Mouse (Mus musculus): ENCODE measurements around the gene Rasl10a. TPM values are rescaled to one million over a fixed set of nuclear protein-coding genes. Genes with fewer than 3 reads are reported as not detected.
"Not testable (repeated sequence)": the region's sequence is repeated elsewhere in the genome, so short reads cannot be mapped to it uniquely, and the experiment has no call there.

Gene Rasl10a
- polyA plus RNA-seq, 1 experiment from 2014 or later: 4.1 TPM

DNA sequence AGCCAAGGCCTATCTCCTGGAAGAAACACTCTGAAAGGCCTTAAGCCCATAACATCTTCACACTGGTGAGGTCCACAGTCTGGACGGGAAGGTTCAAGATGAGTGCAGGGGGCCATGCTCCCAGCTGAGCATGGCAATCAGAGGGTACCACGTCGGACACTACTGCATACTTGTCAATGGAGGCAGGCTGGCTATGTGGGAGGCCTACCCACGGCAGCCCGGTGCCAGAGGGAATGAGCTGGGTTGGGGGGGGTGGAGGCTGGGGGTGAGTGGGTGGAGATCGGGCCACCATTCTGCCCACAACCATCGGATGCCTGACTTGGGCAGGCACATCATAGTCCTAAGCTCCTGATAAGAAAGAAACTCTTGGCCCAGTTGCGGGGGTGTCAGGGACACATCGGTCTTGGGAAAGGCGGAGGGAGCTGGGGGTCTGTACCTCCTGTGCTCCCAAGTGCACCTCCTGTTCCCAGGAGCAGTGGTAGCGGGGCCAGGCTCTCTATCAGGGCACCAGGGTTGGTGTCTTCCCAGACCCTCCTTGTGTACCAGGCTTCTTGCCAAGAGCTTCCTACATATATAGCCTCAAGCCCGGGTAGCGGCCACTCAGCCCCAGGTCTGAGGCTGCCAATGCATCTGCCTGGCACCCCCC lies 5.1 kb downstream of the Rasl10a start:
- peaks cover 62% of the 10 kb centered on the region for H3K4me1 ChIP-seq
- H3K4me3 ChIP-seq (replicated peaks): no peak overlapping the region

DNA sequence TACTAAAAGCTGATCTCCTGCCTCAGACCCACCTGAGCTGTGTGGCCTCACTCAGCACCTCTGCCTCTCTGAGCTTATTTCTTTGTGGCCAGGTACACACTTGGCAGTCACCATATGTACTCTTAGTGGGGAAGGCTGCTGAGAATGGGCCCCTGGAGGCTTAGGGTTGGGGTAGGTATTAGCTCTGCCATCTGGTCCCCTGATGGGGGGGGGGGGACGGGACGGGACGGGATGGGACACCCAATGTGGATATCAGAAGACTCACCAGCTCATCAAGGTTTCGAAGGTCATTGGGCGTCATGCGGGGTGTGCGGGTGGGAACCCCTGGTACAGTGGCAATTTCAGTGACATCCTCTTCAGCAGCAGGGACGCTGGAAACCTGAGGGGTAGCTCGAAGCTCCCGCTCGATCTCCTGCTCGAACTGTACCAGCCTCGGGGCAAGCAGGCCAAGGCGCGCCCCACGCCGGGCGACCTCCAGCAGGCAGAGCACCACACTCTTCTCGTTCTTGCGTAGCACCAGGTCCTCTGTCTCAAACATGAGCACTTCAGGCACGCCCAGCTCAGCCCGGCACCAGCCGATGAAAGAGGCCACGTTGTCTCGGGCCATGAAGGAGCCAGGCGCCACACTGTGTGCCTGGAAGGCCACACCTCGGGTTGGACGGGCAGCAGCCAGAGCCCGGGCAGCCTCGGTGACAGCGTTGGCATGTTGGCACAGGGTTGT lies 5.8 kb downstream of the Rasl10a start:
- WGBS: 52% methylated on average over 31 of the region's 31 CpGs
- Histone ChIP-seq H3K36me3 (peaks cover 10% of the 10 kb centered on the region), H3K4me1 (peaks cover 56% of the 10 kb centered on the region), H3K9ac (no peak overlapping the region), H3K4me2 (replicated peaks) (peak overlapping the region; percentile 91), H3K27ac (replicated peaks) (no peak overlapping the region), H3K27me3 (peaks cover 54% of the 10 kb centered on the region), H3K9me3 (replicated peaks) (no peaks in the 10 kb centered on the region), H3K4me3 (replicated peaks) (peak overlapping the region; percentile 73)
- ATAC-seq (ENCODE audit: insufficient number of reproducible peaks, low FRiP score, low TSS enrichment, low read depth): no peak

More for the DNA sequence above, 5.1 kb downstream of the Rasl10a start:
- H3K9me3 ChIP-seq (replicated peaks): no peaks in the 10 kb centered on the region
- ATAC-seq (ENCODE audit: insufficient number of reproducible peaks, low FRiP score, low TSS enrichment, low read depth): no peak
- H3K9ac ChIP-seq: no peak overlapping the region
- whole genome bisulfite sequencing: 66% methylated on average over 13 of the region's 13 CpGs
- peaks cover 60% of the 10 kb centered on the region for H3K27me3 ChIP-seq
- peak overlapping the region; percentile 75; the same call in 1 of the 2 replicates for H3K4me2 ChIP-seq (replicated peaks)
- peaks cover 3% of the 10 kb centered on the region for H3K36me3 ChIP-seq
- no peak overlapping the region for H3K27ac ChIP-seq (replicated peaks)

DNA sequence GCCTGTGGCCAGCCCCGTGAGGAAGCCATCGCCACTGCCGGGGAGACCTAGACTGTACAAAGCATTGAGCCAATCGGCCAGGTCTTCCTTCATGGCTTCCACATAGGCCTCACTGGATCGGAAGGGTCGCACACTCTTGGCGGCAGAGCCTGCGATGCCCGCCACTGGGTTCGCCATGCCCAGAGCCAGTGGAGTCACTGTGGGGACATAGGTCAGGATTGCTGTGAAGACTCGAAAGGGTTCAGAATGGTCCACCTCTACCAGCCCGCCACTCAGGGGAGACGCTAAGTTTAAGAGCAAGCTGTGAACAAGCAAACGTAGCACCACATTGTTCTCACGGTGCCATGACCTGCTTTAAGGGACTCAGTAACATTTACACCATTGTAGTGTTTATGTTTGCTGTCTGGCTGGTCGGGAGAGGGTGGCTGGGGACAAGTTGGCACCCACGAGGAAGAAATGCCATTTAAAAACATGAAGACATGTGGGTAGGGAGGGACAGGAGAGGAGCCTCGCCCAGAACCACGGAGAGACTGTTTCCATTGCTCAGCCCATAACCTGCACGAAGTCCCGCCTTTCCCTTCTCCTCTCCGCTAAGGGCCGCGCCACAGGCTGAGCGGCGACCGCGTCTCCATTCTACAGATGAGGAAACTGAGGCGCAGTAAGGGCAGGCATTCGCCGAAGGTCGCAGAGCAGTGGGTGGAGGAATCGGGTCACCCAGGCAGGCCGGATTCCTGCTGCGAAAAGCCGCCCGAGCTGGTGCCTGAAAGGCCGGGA lies 6.5 kb downstream of the Rasl10a start:
- WGBS: 13% methylated on average over 38 of the region's 38 CpGs
- H3K36me3 ChIP-seq: peaks cover 17% of the 10 kb centered on the region
- H3K4me3 ChIP-seq (replicated peaks): peak overlapping the region; percentile 73
- H3K9me3 ChIP-seq (replicated peaks): no peaks in the 10 kb centered on the region
- ATAC-seq (ENCODE audit: insufficient number of reproducible peaks, low FRiP score, low TSS enrichment, low read depth): no peak
- peaks cover 48% of the 10 kb centered on the region for H3K4me1 ChIP-seq
- H3K27me3 ChIP-seq: peaks cover 46% of the 10 kb centered on the region
- H3K4me2 ChIP-seq (replicated peaks): peak overlapping the region; percentile 91
- peak overlapping the region; percentile 66 for H3K9ac ChIP-seq
- no peak overlapping the region for H3K27ac ChIP-seq (replicated peaks)

DNA sequence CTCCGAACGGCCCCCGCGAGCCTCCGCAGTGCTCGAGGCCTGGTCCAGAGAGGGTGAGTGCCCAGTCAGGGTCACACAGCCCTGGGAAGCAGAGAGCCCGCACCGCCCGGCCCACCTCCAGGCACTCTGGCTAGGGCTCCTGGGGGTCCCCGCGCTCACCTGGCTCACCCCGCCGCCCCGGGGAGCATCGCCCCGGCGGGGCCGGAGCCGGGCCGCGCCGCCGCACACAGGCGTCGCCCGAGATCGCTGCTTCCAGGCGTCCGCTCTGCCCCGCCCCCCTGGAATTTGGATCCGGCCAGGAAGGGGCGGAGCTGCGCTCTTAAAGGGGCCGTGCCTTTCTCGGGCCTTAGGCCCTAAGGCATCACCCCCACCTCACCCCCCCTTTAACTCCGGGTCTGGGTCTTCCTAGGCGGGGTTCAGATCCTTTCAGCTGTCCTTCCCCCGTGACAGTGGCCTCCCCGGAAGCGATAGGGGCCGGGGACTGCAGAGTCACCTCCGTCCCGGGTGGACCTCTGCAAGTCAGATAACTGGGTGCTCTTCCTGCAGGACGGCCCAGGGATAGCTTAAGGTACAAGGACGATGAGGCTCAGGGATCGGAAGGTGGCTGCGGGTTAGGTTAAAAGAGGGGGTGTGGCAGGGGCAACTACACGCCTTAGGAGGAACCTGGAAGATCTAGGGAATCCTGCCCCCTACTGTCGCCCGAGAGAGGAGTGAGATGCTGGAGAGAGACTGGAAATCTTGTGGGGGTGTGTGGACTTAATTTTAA lies 7.3 kb downstream of the Rasl10a start, which contains the start of gene Gas2l1:
Gene Gas2l1 (minus strand): TSS at position 272 of the 766 bp plus-strand sequence.
- ATAC-seq (ENCODE audit: insufficient number of reproducible peaks, low FRiP score, low TSS enrichment, low read depth): peak; percentile 86
- peak within 1 kb of the TSS; percentile 18 for H3K27ac ChIP-seq (replicated peaks)
- peak within 1 kb of the TSS; percentile 91 for H3K4me2 ChIP-seq (replicated peaks)
- peaks cover 43% of the 10 kb centered on the region for H3K4me1 ChIP-seq
- H3K36me3 ChIP-seq: peaks cover 23% of the 10 kb centered on the region
- no peaks in the 10 kb centered on the region for H3K9me3 ChIP-seq (replicated peaks)
- WGBS: 1% methylated on average over 49 of the region's 50 CpGs
- H3K4me3 ChIP-seq (replicated peaks): peak within 1 kb of the TSS; percentile 73
- peak within 1 kb of the TSS; percentile 66 for H3K9ac ChIP-seq
- peaks cover 38% of the 10 kb centered on the region for H3K27me3 ChIP-seq

DNA sequence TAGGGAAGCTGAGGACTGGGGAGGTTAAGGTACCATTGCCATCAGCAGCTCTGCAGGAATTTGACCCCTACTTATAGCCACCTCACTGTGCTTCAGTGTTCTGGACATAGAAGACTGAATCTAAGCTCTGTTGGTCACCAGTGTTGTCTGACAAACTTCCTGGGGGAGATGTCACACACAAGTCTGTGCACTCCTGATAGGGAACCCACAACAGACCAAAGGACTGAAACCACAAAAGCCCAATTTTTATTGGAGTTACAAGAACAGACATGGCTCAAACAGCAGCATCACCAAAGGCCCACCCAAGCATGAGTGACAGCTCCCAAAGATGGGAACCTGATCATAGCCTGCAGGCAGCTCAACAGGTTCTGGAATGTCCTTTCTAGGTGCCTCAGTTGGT lies 9.1 kb downstream of the Rasl10a start:
- Histone ChIP-seq H3K4me1 (peaks cover 29% of the 10 kb centered on the region), H3K9ac (no peak overlapping the region), H3K27me3 (peaks cover 21% of the 10 kb centered on the region; the same call in 1 of the 2 replicates), H3K36me3 (peaks cover 41% of the 10 kb centered on the region), H3K4me3 (replicated peaks) (no peak overlapping the region), H3K27ac (replicated peaks) (no peak overlapping the region), H3K9me3 (replicated peaks) (no peaks in the 10 kb centered on the region), H3K4me2 (replicated peaks) (no peak overlapping the region)
- no peak for ATAC-seq (ENCODE audit: insufficient number of reproducible peaks, low FRiP score, low TSS enrichment, low read depth)

DNA sequence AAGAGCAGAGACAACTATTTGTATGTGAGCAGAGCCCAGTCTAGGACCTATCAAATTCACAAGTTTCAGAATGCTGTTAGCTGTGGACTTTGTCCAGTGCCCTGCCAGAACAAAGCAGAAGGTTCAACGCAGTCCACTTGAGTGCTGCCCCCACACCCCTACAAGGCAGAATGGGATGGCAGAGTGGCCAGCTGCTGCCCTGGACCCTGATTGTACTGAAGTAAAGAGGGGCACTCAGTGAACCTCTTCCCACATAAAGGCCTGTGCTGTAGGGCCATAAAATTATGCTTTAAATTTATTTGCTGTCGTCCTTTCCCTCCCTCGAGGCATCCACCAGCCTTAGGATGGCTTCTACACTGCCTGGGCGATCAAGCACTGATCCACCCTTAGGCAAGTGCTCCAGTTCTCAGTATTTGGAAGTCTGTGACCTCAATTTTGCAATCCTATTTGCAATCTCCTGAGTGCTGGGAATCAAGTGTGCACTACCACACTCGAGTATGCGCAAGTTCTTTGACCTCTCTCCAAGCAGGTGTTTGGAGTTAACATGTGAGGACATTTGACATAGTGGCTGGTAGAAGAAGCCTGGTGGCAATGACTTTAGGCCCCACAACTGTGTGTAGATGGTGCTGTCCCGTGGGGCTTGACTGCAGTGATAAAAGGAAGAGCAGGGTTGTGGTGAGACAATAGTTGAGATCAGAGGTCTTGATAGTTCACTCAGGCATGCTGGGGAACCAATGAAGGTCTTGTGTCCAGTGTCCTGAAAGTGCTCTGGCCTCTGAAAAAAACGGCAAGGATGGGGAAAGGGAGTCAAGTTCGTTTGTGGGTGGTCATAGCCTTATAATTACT lies 10.4 kb downstream of the Rasl10a start:
- H3K9ac ChIP-seq: no peak overlapping the region
- H3K4me3 ChIP-seq (replicated peaks): no peak overlapping the region
- no peak for ATAC-seq (ENCODE audit: insufficient number of reproducible peaks, low FRiP score, low TSS enrichment, low read depth)
- H3K36me3 ChIP-seq: peaks cover 54% of the 10 kb centered on the region
- H3K27me3 ChIP-seq: 0 out of 2 replicates have a peak, but pooled peaks cover 8% of the 10 kb centered on the region
- no peak overlapping the region for H3K4me2 ChIP-seq (replicated peaks)
- no peaks in the 10 kb centered on the region for H3K9me3 ChIP-seq (replicated peaks)
- no peak overlapping the region; the same call in 1 of the 2 replicates for H3K27ac ChIP-seq (replicated peaks)
- 81% methylated on average over 9 of the region's 9 CpGs for WGBS
- peaks cover 16% of the 10 kb centered on the region for H3K4me1 ChIP-seq

DNA sequence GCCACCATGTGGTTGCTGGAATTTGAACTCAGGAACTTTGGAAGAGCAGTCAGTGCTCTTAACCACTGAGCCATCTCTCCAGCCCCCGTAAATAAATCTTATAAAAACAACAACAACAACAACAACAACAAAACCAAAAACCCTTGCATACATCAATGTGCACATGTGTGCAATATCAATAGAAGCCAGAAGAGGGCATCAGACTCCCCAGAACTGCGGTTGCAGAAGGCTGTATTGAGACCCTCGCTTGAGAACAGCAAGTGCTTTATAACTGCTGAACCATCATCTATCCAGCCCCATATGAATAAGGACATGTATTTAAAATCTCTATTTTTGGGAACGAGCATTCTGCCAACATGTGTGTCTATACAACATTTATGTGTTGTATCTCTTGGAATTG lies 17.0 kb downstream of the Rasl10a start:
- no peak for ATAC-seq (ENCODE audit: insufficient number of reproducible peaks, low FRiP score, low TSS enrichment, low read depth)
- Histone ChIP-seq H3K4me1 (no peaks in the 10 kb centered on the region), H3K9ac (no peak overlapping the region), H3K36me3 (peaks cover 80% of the 10 kb centered on the region), H3K27ac (replicated peaks) (no peak overlapping the region), H3K4me3 (replicated peaks) (no peak overlapping the region), H3K4me2 (replicated peaks) (no peak overlapping the region), H3K9me3 (replicated peaks) (no peaks in the 10 kb centered on the region), H3K27me3 (no peaks in the 10 kb centered on the region)
- WGBS: 67% methylated on average over 4 of the region's 4 CpGs

DNA sequence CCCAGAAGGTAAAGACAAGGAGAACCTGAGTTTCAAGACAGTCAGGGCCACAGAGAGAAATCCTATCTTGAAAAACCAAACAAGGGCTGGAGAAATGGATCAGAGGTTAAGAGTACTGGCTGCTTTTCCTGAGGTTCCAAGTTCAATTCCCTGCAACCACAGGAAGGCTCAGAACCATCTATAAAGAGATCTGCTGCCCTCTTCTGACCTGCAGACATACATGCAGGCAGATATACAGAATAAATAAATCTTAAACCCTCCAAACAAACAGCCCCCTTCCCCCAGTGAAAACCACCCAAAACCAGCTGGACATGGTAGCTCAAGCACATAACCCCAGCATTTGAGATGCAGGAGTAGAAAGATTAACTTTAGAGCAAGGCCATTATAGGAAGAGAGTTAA lies 17.8 kb downstream of the Rasl10a start:
- Histone ChIP-seq H3K27me3 (no peaks in the 10 kb centered on the region), H3K4me2 (replicated peaks) (no peak overlapping the region), H3K9ac (no peak overlapping the region), H3K4me1 (no peaks in the 10 kb centered on the region), H3K36me3 (peaks cover 78% of the 10 kb centered on the region), H3K9me3 (replicated peaks) (no peaks in the 10 kb centered on the region), H3K27ac (replicated peaks) (no peak overlapping the region), H3K4me3 (replicated peaks) (no peak overlapping the region)
- ATAC-seq (ENCODE audit: insufficient number of reproducible peaks, low FRiP score, low TSS enrichment, low read depth): no peak

DNA sequence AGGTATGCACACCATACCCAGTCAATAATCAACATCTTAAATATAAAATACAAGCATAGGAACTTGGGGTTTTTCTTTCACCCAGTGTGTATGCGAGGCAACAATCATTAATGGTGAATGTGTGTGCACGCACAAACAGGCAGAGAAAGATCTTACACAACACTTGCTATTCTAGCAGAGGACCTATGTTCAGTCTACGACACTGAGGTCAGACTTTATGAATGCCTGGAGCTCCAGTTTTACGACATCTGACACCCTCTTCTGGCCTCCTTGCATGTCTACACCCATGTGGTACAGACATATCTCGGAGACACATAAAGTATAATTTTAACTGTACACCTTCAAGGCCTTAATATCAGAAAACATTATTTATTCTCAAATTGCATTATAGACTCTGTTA lies 18.9 kb downstream of the Rasl10a start:
- ATAC-seq (ENCODE audit: insufficient number of reproducible peaks, low FRiP score, low TSS enrichment, low read depth); H3K27ac ChIP-seq (replicated peaks); H3K27me3 ChIP-seq; H3K4me1 ChIP-seq; H3K4me3 ChIP-seq (replicated peaks); H3K4me2 ChIP-seq (replicated peaks); H3K9ac ChIP-seq; H3K9me3 ChIP-seq (replicated peaks): not testable (repeated sequence)
- H3K36me3 ChIP-seq: peaks cover 72% of the 10 kb centered on the region
- 73% methylated on average over 4 of the region's 5 CpGs for WGBS

DNA sequence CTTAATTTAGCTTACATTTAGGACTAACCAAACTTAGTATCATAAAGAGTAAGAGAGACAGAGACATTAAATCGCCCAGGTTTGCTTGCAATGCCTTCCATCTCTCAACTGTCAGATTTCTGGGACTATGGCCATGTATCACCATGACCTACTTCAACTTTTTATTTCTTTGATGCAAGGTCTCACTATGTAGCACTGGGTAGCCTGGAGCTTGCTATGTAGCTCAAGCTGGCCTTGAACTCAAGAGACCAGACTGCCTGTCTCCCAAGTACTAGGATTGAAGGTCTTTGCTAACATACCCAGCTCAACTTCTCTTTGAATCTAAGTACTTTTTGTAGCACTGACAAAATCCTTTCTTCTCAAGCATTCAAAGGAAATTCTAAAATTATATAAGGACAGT lies 31.2 kb downstream of the Rasl10a start:
- H3K27me3 ChIP-seq: no peaks in the 10 kb centered on the region
- no peak overlapping the region for H3K4me2 ChIP-seq (replicated peaks)
- no peak overlapping the region for H3K4me3 ChIP-seq (replicated peaks)
- 90% methylated on average over 1 of the region's 1 CpGs for WGBS
- no peak overlapping the region for H3K27ac ChIP-seq (replicated peaks)
- peaks cover 75% of the 10 kb centered on the region for H3K36me3 ChIP-seq
- ATAC-seq (ENCODE audit: insufficient number of reproducible peaks, low FRiP score, low TSS enrichment, low read depth): no peak
- no peak overlapping the region for H3K9ac ChIP-seq
- H3K9me3 ChIP-seq (replicated peaks): no peaks in the 10 kb centered on the region
- no peaks in the 10 kb centered on the region for H3K4me1 ChIP-seq

Data from embryonic facial prominence, embryonic 15.5 days (tissue).